Mouse (Mus musculus) hindbrain, embryonic 12.5 days (tissue): ENCODE measurements around the gene Nudt21. TPM values are rescaled to one million over a fixed set of nuclear protein-coding genes. Genes with fewer than 3 reads are reported as not detected.

Experiments used
- ATAC-seq: fragments of 200-750 bp; cut with Nextera tagmentation; 2 replicates; pipeline ENCODE4 v1.8.0; 2017; ENCODE audit warnings: moderate TSS enrichment; ENCODE audit not compliant: low FRiP score
- H3K27ac ChIP-seq: fragments of 300-500 bp; sonication (generic); 2 replicates; pipeline ENCODE4 v1.5.1; 2016; ENCODE audit warnings: mild to moderate bottlenecking
- H3K27me3 ChIP-seq: fragments of 300-500 bp; sonication (generic); 2 replicates; pipeline ENCODE4 v1.6.1; 2016; ENCODE audit warnings: mild to moderate bottlenecking
- H3K36me3 ChIP-seq: fragments of 300-500 bp; sonication (generic); 2 replicates; pipeline ENCODE4 v1.6.1; 2016; ENCODE audit warnings: mild to moderate bottlenecking
- H3K4me1 ChIP-seq: fragments of 300-500 bp; sonication (generic); 2 replicates; pipeline ENCODE4 v1.6.1; 2016
- H3K4me2 ChIP-seq: fragments of 300-500 bp; sonication (generic); replicated peaks from 2 replicates; pipeline ENCODE4 v1.6.1; 2016; ENCODE audit warnings: mild to moderate bottlenecking
- H3K4me3 ChIP-seq: fragments of 300-500 bp; sonication (generic); 2 replicates; pipeline ENCODE4 v1.5.1; 2016; ENCODE audit warnings: mild to moderate bottlenecking
- H3K9ac ChIP-seq: fragments of 300-500 bp; sonication (generic); 2 replicates; pipeline ENCODE4 v1.6.1; 2016; ENCODE audit warnings: mild to moderate bottlenecking, moderate library complexity
- H3K9me3 ChIP-seq: fragments of 300-500 bp; sonication (generic); replicated peaks from 2 replicates; pipeline ENCODE4 v1.6.1; 2016; ENCODE audit warnings: mild to moderate bottlenecking
- WGBS: fragments of 180-500 bp; shearing (Covaris S2); methylation state at CpG from one replicate; pipeline ENCODE4 v1.1.7; 2016; 5-methylcytosine and 5-hydroxymethylcytosine counted together
- polyA plus RNA-seq: library from polyadenylated mRNA; unstranded; fragments of >200 nt; fragmentation: Nextera tagmentation; extraction: Ambion mirVana; gene quantifications from 2 replicates; pipeline ENCODE4 v1.2.1, GENCODE M21; 2016

The Nudt21 gene
- polyA plus RNA-seq, 1 experiment from 2014 or later: 127 TPM

GRCm38 (mm10) chr8:93981679-93982215 is 55.1 kb downstream of the Nudt21 start:
- WGBS: 91% methylated on average over 5 of the region's 5 CpGs

GRCm38 (mm10) chr8:93980141-93980540 is 56.7 kb downstream of the Nudt21 start:
- Histone ChIP-seq H3K4me1 (no peaks in the 10 kb centered on the region), H3K27me3 (no peaks in the 10 kb centered on the region), H3K4me2 (no peak overlapping the region), H3K9me3 (no peaks in the 10 kb centered on the region), H3K36me3 (peaks cover 85% of the 10 kb centered on the region), H3K4me3 (no peak overlapping the region), H3K27ac (no peak overlapping the region), H3K9ac (no peak overlapping the region)
- ATAC-seq: no peak
- WGBS: over 99% methylated on average over 4 of the region's 4 CpGs

More at GRCm38 (mm10) chr8:93981679-93982215, 55.1 kb downstream of the Nudt21 start:
- Histone ChIP-seq H3K4me1 (no peaks in the 10 kb centered on the region), H3K9me3 (no peaks in the 10 kb centered on the region), H3K4me3 (no peak overlapping the region), H3K9ac (no peak overlapping the region), H3K27me3 (no peaks in the 10 kb centered on the region), H3K27ac (no peak overlapping the region), H3K36me3 (peaks cover 81% of the 10 kb centered on the region), H3K4me2 (no peak overlapping the region)
- no peak for ATAC-seq

- H3K36me3 ChIP-seq: peaks cover 84% of the 10 kb centered on the region
- H3K4me1 ChIP-seq: no peaks in the 10 kb centered on the region
- H3K4me3 ChIP-seq: no peak overlapping the region
- no peaks in the 10 kb centered on the region for H3K27me3 ChIP-seq
- no peak overlapping the region for H3K9ac ChIP-seq
- no peak overlapping the region for H3K27ac ChIP-seq
- WGBS: 93% methylated on average over 6 of the region's 6 CpGs
- no peak overlapping the region for H3K4me2 ChIP-seq
- no peak for ATAC-seq
- H3K9me3 ChIP-seq: no peaks in the 10 kb centered on the region
Measured at GRCm38 (mm10) chr8:93976446-93977211, 60.2 kb downstream of the Nudt21 start.

- no peak overlapping the region for H3K9ac ChIP-seq
- no peak overlapping the region for H3K27ac ChIP-seq
- H3K4me2 ChIP-seq: no peak overlapping the region
- no peak for ATAC-seq
- H3K4me3 ChIP-seq: no peak overlapping the region
- H3K27me3 ChIP-seq: no peaks in the 10 kb centered on the region
- H3K9me3 ChIP-seq: no peaks in the 10 kb centered on the region
- H3K36me3 ChIP-seq: peaks cover 79% of the 10 kb centered on the region
- H3K4me1 ChIP-seq: no peaks in the 10 kb centered on the region
- WGBS: 91% methylated on average over 2 of the region's 2 CpGs
Measured at GRCm38 (mm10) chr8:93975358-93975757, 61.5 kb downstream of the Nudt21 start.

- Histone ChIP-seq H3K36me3 (peaks cover 79% of the 10 kb centered on the region), H3K4me3 (no peak overlapping the region), H3K4me2 (no peak overlapping the region), H3K27ac (no peak overlapping the region), H3K9me3 (no peaks in the 10 kb centered on the region), H3K9ac (no peak overlapping the region), H3K27me3 (no peaks in the 10 kb centered on the region), H3K4me1 (no peaks in the 10 kb centered on the region)
- no peak for ATAC-seq
- WGBS: 88% methylated on average over 11 of the region's 11 CpGs
Measured at GRCm38 (mm10) chr8:93974602-93975186, 62.1 kb downstream of the Nudt21 start.

- ATAC-seq: no peak
- Histone ChIP-seq H3K4me3 (no peak overlapping the region), H3K4me2 (no peak overlapping the region), H3K4me1 (no peaks in the 10 kb centered on the region; the same call in 1 of the 2 replicates), H3K27me3 (no peaks in the 10 kb centered on the region), H3K9ac (no peak overlapping the region), H3K27ac (no peak overlapping the region), H3K9me3 (no peaks in the 10 kb centered on the region), H3K36me3 (peaks cover 71% of the 10 kb centered on the region)
- 95% methylated on average over 13 of the region's 13 CpGs for WGBS
Measured at GRCm38 (mm10) chr8:93973831-93974375, 62.9 kb downstream of the Nudt21 start.

GRCm38 (mm10) chr8:93972971-93973734 is 63.7 kb downstream of the Nudt21 start:
- Histone ChIP-seq H3K4me3 (no peak overlapping the region), H3K4me1 (no peaks in the 10 kb centered on the region; the same call in 1 of the 2 replicates), H3K9me3 (no peaks in the 10 kb centered on the region), H3K4me2 (no peak overlapping the region), H3K9ac (no peak overlapping the region), H3K27me3 (no peaks in the 10 kb centered on the region), H3K27ac (no peak overlapping the region), H3K36me3 (peaks cover 69% of the 10 kb centered on the region)
- no peak for ATAC-seq
- 83% methylated on average over 14 of the region's 14 CpGs for WGBS

GRCm38 (mm10) chr8:93972211-93972610 is 64.6 kb downstream of the Nudt21 start:
- Histone ChIP-seq H3K27ac (no peak overlapping the region), H3K9ac (no peak overlapping the region), H3K9me3 (no peaks in the 10 kb centered on the region), H3K36me3 (peaks cover 71% of the 10 kb centered on the region), H3K4me2 (no peak overlapping the region), H3K4me1 (no peaks in the 10 kb centered on the region; the same call in 1 of the 2 replicates), H3K27me3 (no peaks in the 10 kb centered on the region), H3K4me3 (no peak overlapping the region)
- no peak for ATAC-seq
- 89% methylated on average over 5 of the region's 5 CpGs for WGBS

- no peak for ATAC-seq
- H3K4me3 ChIP-seq: no peak overlapping the region
- H3K9me3 ChIP-seq: no peaks in the 10 kb centered on the region
- no peaks in the 10 kb centered on the region for H3K27me3 ChIP-seq
- no peak overlapping the region for H3K9ac ChIP-seq
- WGBS: 95% methylated on average over 10 of the region's 10 CpGs
- peaks cover 72% of the 10 kb centered on the region for H3K36me3 ChIP-seq
- H3K4me1 ChIP-seq: no peaks in the 10 kb centered on the region; the same call in 1 of the 2 replicates
- H3K4me2 ChIP-seq: no peak overlapping the region
- no peak overlapping the region for H3K27ac ChIP-seq
Measured at GRCm38 (mm10) chr8:93971451-93971850, 65.4 kb downstream of the Nudt21 start.

- Histone ChIP-seq H3K9me3 (no peaks in the 10 kb centered on the region), H3K4me2 (no peak overlapping the region), H3K27me3 (no peaks in the 10 kb centered on the region), H3K9ac (no peak overlapping the region), H3K36me3 (peaks cover 74% of the 10 kb centered on the region), H3K4me3 (no peak overlapping the region), H3K4me1 (no peaks in the 10 kb centered on the region; the same call in 1 of the 2 replicates), H3K27ac (no peak overlapping the region)
- no peak for ATAC-seq
- WGBS: 70% methylated on average over 7 of the region's 7 CpGs
Measured at GRCm38 (mm10) chr8:93969626-93970340, 67.0 kb downstream of the Nudt21 start.

- no peaks in the 10 kb centered on the region for H3K9me3 ChIP-seq
- H3K4me2 ChIP-seq: no peak overlapping the region
- peaks cover 74% of the 10 kb centered on the region for H3K36me3 ChIP-seq
- H3K9ac ChIP-seq: no peak overlapping the region; the same call in 1 of the 2 replicates
- 0 out of 2 replicates have a peak, but pooled peaks have one; percentile 30 for ATAC-seq
- no peak overlapping the region for H3K27ac ChIP-seq
- H3K4me3 ChIP-seq: no peak overlapping the region
- H3K27me3 ChIP-seq: no peaks in the 10 kb centered on the region
- 63% methylated on average over 6 of the region's 6 CpGs for WGBS
- no peaks in the 10 kb centered on the region; the same call in 1 of the 2 replicates for H3K4me1 ChIP-seq
Measured at GRCm38 (mm10) chr8:93968293-93968692, 68.5 kb downstream of the Nudt21 start.
